Mouse (Mus musculus) liver, postnatal 0 days (tissue): ENCODE data around the gene Napepld. TPM values are rescaled to one million over a fixed set of nuclear protein-coding genes. Genes with fewer than 3 reads are reported as not detected.

Experiments
- ATAC-seq: fragments of 200-750 bp; cut with Nextera tagmentation; 2 replicates; pipeline ENCODE4 v1.8.0; 2017; ENCODE audit warnings: mild to moderate bottlenecking, moderate library complexity
- DNase-seq: peaks from one replicate; pipeline ENCODE4 v3.0.0-alpha.2; 2016
- H3K27ac ChIP-seq: fragments of 300-500 bp; sonication (generic); 2 replicates; pipeline ENCODE4 v1.5.1; 2014; ENCODE audit warnings: antibody characterized with exemption, moderate library complexity, mild to moderate bottlenecking, low read depth
- H3K27me3 ChIP-seq: fragments of 300-500 bp; sonication (generic); 2 replicates; pipeline ENCODE4 v1.6.1; 2014; ENCODE audit warnings: low read length, control low read depth, mixed read lengths; ENCODE audit not compliant: insufficient read depth
- H3K36me3 ChIP-seq: fragments of 300-500 bp; sonication (generic); replicated peaks from 2 replicates; pipeline ENCODE4 v1.6.1; 2014; ENCODE audit warnings: mild to moderate bottlenecking, control low read depth, low read length, moderate library complexity, mixed read lengths; ENCODE audit not compliant: insufficient read depth
- H3K4me1 ChIP-seq: fragments of 300-500 bp; sonication (generic); 2 replicates; pipeline ENCODE4 v1.6.1; 2014; ENCODE audit warnings: antibody characterized with exemption, mild to moderate bottlenecking, control low read depth; ENCODE audit not compliant: insufficient read depth
- H3K4me2 ChIP-seq: fragments of 300-500 bp; sonication (generic); 2 replicates; pipeline ENCODE4 v1.6.1; 2014; ENCODE audit warnings: low read depth, mild to moderate bottlenecking, low read length, moderate library complexity, mixed read lengths
- H3K4me3 ChIP-seq: fragments of 300-500 bp; sonication (generic); 2 replicates; pipeline ENCODE4 v1.5.1; 2014; ENCODE audit warnings: low read depth, low read length
- H3K9ac ChIP-seq: fragments of 300-500 bp; sonication (generic); replicated peaks from 2 replicates; pipeline ENCODE4 v1.6.1; 2014; ENCODE audit warnings: mild to moderate bottlenecking, moderate library complexity
- H3K9me3 ChIP-seq: fragments of 300-500 bp; sonication (generic); 2 replicates; pipeline ENCODE4 v1.6.1; 2016; ENCODE audit warnings: mild to moderate bottlenecking, control low read depth, low read length, mixed read lengths
- CTCF ChIP-seq: sonication (generic); IDR thresholded peaks from 2 replicates; pipeline ENCODE4 v1.5.1; 2016; ENCODE audit warnings: antibody characterized with exemption, low read depth
- EP300 ChIP-seq: IDR thresholded peaks from 2 replicates; pipeline ENCODE4 v1.6.1; 2016; ENCODE audit warnings: antibody characterized with exemption, low read depth, mild to moderate bottlenecking
- WGBS: fragments of 180-500 bp; shearing (Covaris S2); extraction: QIAGEN DNeasy Blood & Tissue Kit; methylation state at CpG from one replicate; pipeline ENCODE4 v1.1.7; 2014; ENCODE audit not compliant: insufficient replicate concordance; 5-methylcytosine and 5-hydroxymethylcytosine counted together
- polyA plus RNA-seq: library from polyadenylated mRNA; unstranded; fragments of >200 nt; fragmentation: Nextera tagmentation; extraction: Ambion mirVana; gene quantifications from 2 replicates; pipeline ENCODE4 v1.2.1, GENCODE M21; 2015

The Napepld gene
- 0.53 and 0.70 TPM in 2 replicates for polyA plus RNA-seq

- ATAC-seq (peak; percentile 98), DNase-seq (peak; percentile 100)
- TF ChIP-seq CTCF (no peak), EP300 (no peak)
- no peaks in the 10 kb centered on the region for H3K27me3 ChIP-seq
- H3K9ac ChIP-seq = peak within 1 kb of the TSS; percentile 77
- peak within 1 kb of the TSS; percentile 95 for H3K27ac ChIP-seq
- H3K4me3 ChIP-seq = peak within 1 kb of the TSS; percentile 62
- peak within 1 kb of the TSS; percentile 99 for H3K4me2 ChIP-seq
- no peaks in the 10 kb centered on the region for H3K36me3 ChIP-seq
- H3K9me3 ChIP-seq = no peaks in the 10 kb centered on the region
- peaks cover 10% of the 10 kb centered on the region for H3K4me1 ChIP-seq
- under 1% methylated on average over 36 of the region's 59 CpGs for WGBS
These were observed at the start of gene Napepld for GRCm38 (mm10) chr5:21701351-21702008. Gene Napepld, minus strand, starts transcription at chr5:21701396.

GRCm38 (mm10) chr5:21745966-21746365 is 44.8 kb upstream of the Napepld start:
- DNase-seq = no peak
- Histone ChIP-seq H3K9ac (no peak overlapping the region), H3K36me3 (peaks cover 67% of the 10 kb centered on the region), H3K9me3 (no peaks in the 10 kb centered on the region), H3K4me2 (no peak overlapping the region), H3K27ac (no peak overlapping the region), H3K4me1 (no peaks in the 10 kb centered on the region), H3K27me3 (no peaks in the 10 kb centered on the region), H3K4me3 (no peak overlapping the region)
- no peak for ATAC-seq
- 85% methylated on average over 7 of the region's 8 CpGs for WGBS
- TF ChIP-seq CTCF = no peak
- TF ChIP-seq EP300 = no peak

- Histone ChIP-seq H3K27me3 (no peaks in the 10 kb centered on the region), H3K9me3 (no peaks in the 10 kb centered on the region), H3K27ac (no peak overlapping the region), H3K36me3 (peaks cover 75% of the 10 kb centered on the region), H3K4me1 (no peaks in the 10 kb centered on the region), H3K4me3 (no peak overlapping the region), H3K4me2 (no peak overlapping the region), H3K9ac (no peak overlapping the region)
- TF ChIP-seq CTCF (no peak), EP300 (no peak)
- ATAC-seq = no peak
- no peak for DNase-seq
These were observed 43.5 kb upstream of the Napepld start for GRCm38 (mm10) chr5:21744651-21745050.

GRCm38 (mm10) chr5:21743606-21744005 is 42.4 kb upstream of the Napepld start:
- Histone ChIP-seq H3K27me3 (no peaks in the 10 kb centered on the region), H3K4me2 (no peak overlapping the region), H3K9ac (no peak overlapping the region), H3K27ac (no peak overlapping the region), H3K36me3 (peaks cover 78% of the 10 kb centered on the region), H3K4me1 (no peaks in the 10 kb centered on the region), H3K9me3 (no peaks in the 10 kb centered on the region), H3K4me3 (no peak overlapping the region)
- ATAC-seq (no peak), DNase-seq (no peak)
- TF ChIP-seq CTCF = no peak
- no peak for TF ChIP-seq EP300
- WGBS = 86% methylated on average over 10 of the region's 10 CpGs

- ATAC-seq (no peak), DNase-seq (no peak)
- no peak overlapping the region for H3K9ac ChIP-seq
- WGBS = 83% methylated on average over 13 of the region's 13 CpGs
- H3K4me3 ChIP-seq = no peak overlapping the region
- no peak overlapping the region for H3K27ac ChIP-seq
- peaks cover 47% of the 10 kb centered on the region for H3K36me3 ChIP-seq
- H3K4me2 ChIP-seq = no peak overlapping the region
- no peaks in the 10 kb centered on the region for H3K9me3 ChIP-seq
- peaks cover 9% of the 10 kb centered on the region for H3K4me1 ChIP-seq
- TF ChIP-seq CTCF (no peak), EP300 (no peak)
- H3K27me3 ChIP-seq = no peaks in the 10 kb centered on the region
These were observed 38.7 kb upstream of the Napepld start for GRCm38 (mm10) chr5:21739881-21740280.

GRCm38 (mm10) chr5:21739120-21739519 is 37.9 kb upstream of the Napepld start:
- 86% methylated on average over 11 of the region's 11 CpGs for WGBS
- H3K4me2 ChIP-seq = no peak overlapping the region
- H3K27me3 ChIP-seq = no peaks in the 10 kb centered on the region
- H3K36me3 ChIP-seq = peaks cover 39% of the 10 kb centered on the region
- TF ChIP-seq EP300 (no peak), CTCF (no peak)
- DNase-seq (no peak), ATAC-seq (no peak)
- peaks cover 9% of the 10 kb centered on the region for H3K4me1 ChIP-seq
- H3K4me3 ChIP-seq = no peak overlapping the region
- no peaks in the 10 kb centered on the region for H3K9me3 ChIP-seq
- no peak overlapping the region for H3K27ac ChIP-seq
- H3K9ac ChIP-seq = no peak overlapping the region

GRCm38 (mm10) chr5:21737620-21738019 is 36.4 kb upstream of the Napepld start:
- DNase-seq (no peak), ATAC-seq (peak; percentile 37)
- peak overlapping the region; percentile 58 for H3K27ac ChIP-seq
- H3K27me3 ChIP-seq = no peaks in the 10 kb centered on the region
- peak overlapping the region; percentile 75 for H3K4me3 ChIP-seq
- H3K4me2 ChIP-seq = peak overlapping the region; percentile 74
- 14% methylated on average over 10 of the region's 10 CpGs for WGBS
- H3K9me3 ChIP-seq = no peaks in the 10 kb centered on the region
- H3K4me1 ChIP-seq = peaks cover 9% of the 10 kb centered on the region
- H3K9ac ChIP-seq = peak overlapping the region; percentile 72
- H3K36me3 ChIP-seq = peaks cover 24% of the 10 kb centered on the region
- TF ChIP-seq EP300 = no peak
